Mouse (Mus musculus) heart, embryonic 15.5 days (tissue): ENCODE results near the gene Zfp526. TPM values are rescaled to one million over a fixed set of nuclear protein-coding genes. Genes with fewer than 3 reads are reported as not detected.

Experiments used
- microRNA-seq: library from miRNA; unstranded; fragments of <30 nt; microRNA quantifications from one replicate; pipeline ENCODE4, GENCODE M21; 2016
- polyA plus RNA-seq: library from polyadenylated mRNA; unstranded; fragments of >200 nt; fragmentation: Nextera tagmentation; extraction: Ambion mirVana; gene quantifications from 2 replicates; pipeline ENCODE4 v1.2.1, GENCODE M21; 2015

Gene Zfp526
- polyA plus RNA-seq, 1 experiment from 2014 or later = 1.7 TPM

Small RNA genes lying within 50 kb of the gene (microRNA-seq; reads per million reads assigned to microRNA genes)
- gene Mir7048 = not detected

Other genes with a start within 250 kb of the Zfp526 start
- 211 and 225 TPM in 2 replicates for gene Rabac1, start 248.7 kb upstream of the Zfp526 start, polyA plus RNA-seq
- gene Atp1a3, start 215.5 kb upstream of the Zfp526 start, polyA plus RNA-seq = 0.54 and 1.9 TPM in 2 replicates
- 2.4 and 4.4 TPM in 2 replicates for gene Grik5, start 149.1 kb upstream of the Zfp526 start, polyA plus RNA-seq
- gene Zfp574, start 148.9 kb upstream of the Zfp526 start, polyA plus RNA-seq = 15.4 and 23.0 TPM in 2 replicates
- 0.49 and 1.9 TPM in 2 replicates for gene Pou2f2, start 41.7 kb upstream of the Zfp526 start, polyA plus RNA-seq
- gene Dedd2, start 810 bp upstream of the Zfp526 start, polyA plus RNA-seq = 6.6 and 9.5 TPM in 2 replicates
- gene Gsk3a, start 16.4 kb downstream of the Zfp526 start, polyA plus RNA-seq = 6.6 and 9.8 TPM in 2 replicates
- gene Erf, start 29.3 kb downstream of the Zfp526 start, polyA plus RNA-seq = 12.1 and 13.2 TPM in 2 replicates
- gene Cic, start 46.3 kb downstream of the Zfp526 start, polyA plus RNA-seq = 22.9 and 27.4 TPM in 2 replicates
- 103 and 119 TPM in 2 replicates for gene Pafah1b3, start 76.6 kb downstream of the Zfp526 start, polyA plus RNA-seq
- gene Prr19, start 80.0 kb downstream of the Zfp526 start, polyA plus RNA-seq = 0.10 and 0.15 TPM in 2 replicates
- 0.05 and 0.27 TPM in 2 replicates for gene Tmem145, start 84.7 kb downstream of the Zfp526 start, polyA plus RNA-seq
- gene Megf8, start 95.7 kb downstream of the Zfp526 start, polyA plus RNA-seq = 6.2 and 9.4 TPM in 2 replicates
- 0.22 and 1.1 TPM in 2 replicates for gene Cnfn, start 148.3 kb downstream of the Zfp526 start, polyA plus RNA-seq
- gene Lipe, start 177.3 kb downstream of the Zfp526 start, polyA plus RNA-seq = 5.6 and 7.7 TPM in 2 replicates
- 0.28 and 0.51 TPM in 2 replicates for gene Cxcl17, start 191.5 kb downstream of the Zfp526 start, polyA plus RNA-seq